Mouse (Mus musculus) limb, embryonic 14.5 days (tissue): ENCODE results near the gene Prlr. TPM values are rescaled to one million over a fixed set of nuclear protein-coding genes. Genes with fewer than 3 reads are reported as not detected.
A peak's percentile ranks its signal among the peaks of the same experiment; 100 is the strongest.

Experiments
- ATAC-seq: fragments of 200-750 bp; cut with Nextera tagmentation; 2 replicates; pipeline ENCODE4 v1.8.0; 2017; ENCODE audit warnings: low read depth, moderate number of reproducible peaks, moderate TSS enrichment; ENCODE audit not compliant: low FRiP score
- DNase-seq: peaks from one replicate; pipeline ENCODE4 v3.0.0-alpha.2; 2015; ENCODE audit warnings: low spot score
- H3K27ac ChIP-seq: fragments of 300-500 bp; sonication (generic); replicated peaks from 2 replicates; pipeline ENCODE4 v1.5.1; 2014; ENCODE audit warnings: low read depth, mild to moderate bottlenecking, low read length, moderate library complexity, mixed read lengths
- H3K27me3 ChIP-seq: fragments of 300-500 bp; sonication (generic); 2 replicates; pipeline ENCODE4 v1.6.1; 2014; ENCODE audit warnings: low read length, mixed read lengths; ENCODE audit not compliant: control insufficient read depth, insufficient read depth
- H3K36me3 ChIP-seq: fragments of 300-500 bp; sonication (generic); 2 replicates; pipeline ENCODE4 v1.6.1; 2014; ENCODE audit warnings: mild to moderate bottlenecking, low read length, moderate library complexity, mixed read lengths; ENCODE audit not compliant: control insufficient read depth, insufficient read depth
- H3K4me1 ChIP-seq: fragments of 300-500 bp; sonication (generic); 2 replicates; pipeline ENCODE4 v1.6.1; 2014; ENCODE audit warnings: antibody characterized with exemption, low read length, mixed read lengths; ENCODE audit not compliant: control insufficient read depth, insufficient read depth
- H3K4me2 ChIP-seq: fragments of 300-500 bp; sonication (generic); replicated peaks from 2 replicates; pipeline ENCODE4 v1.6.1; 2014; ENCODE audit warnings: low read depth, mild to moderate bottlenecking, low read length, moderate library complexity; ENCODE audit not compliant: severe bottlenecking
- H3K4me3 ChIP-seq: fragments of 300-500 bp; sonication (generic); replicated peaks from 2 replicates; pipeline ENCODE4 v1.5.1; 2014; ENCODE audit warnings: low read length
- H3K9ac ChIP-seq: fragments of 300-500 bp; sonication (generic); 2 replicates; pipeline ENCODE4 v1.6.1; 2014; ENCODE audit warnings: mild to moderate bottlenecking, low read depth, low read length, moderate library complexity; ENCODE audit not compliant: severe bottlenecking
- H3K9me3 ChIP-seq: fragments of 300-500 bp; sonication (generic); 2 replicates; pipeline ENCODE4 v1.6.1; 2016; ENCODE audit warnings: low read length; ENCODE audit not compliant: control insufficient read depth
- POLR2A ChIP-seq: fragments of 200-500 bp; IDR thresholded peaks from 2 replicates; pipeline ENCODE4 v1.8.0; 2012; ENCODE audit warnings: inconsistent platforms, mild to moderate bottlenecking, moderate library complexity, borderline replicate concordance; ENCODE audit not compliant: insufficient read depth, insufficient read length; ENCODE audit errors: extremely low read depth
- WGBS: fragments of 180-500 bp; shearing (Covaris S2); extraction: QIAGEN DNeasy Blood & Tissue Kit; methylation state at CpG from one replicate; pipeline ENCODE4 v1.1.7; 2014; 5-methylcytosine and 5-hydroxymethylcytosine counted together
- polyA plus RNA-seq, 2 experiments: library from polyadenylated mRNA; depleted of rRNA in 1 of 2; stranded (reverse) in 1 of 2; unstranded in 1 of 2; fragments of >200 nt; fragmentation: Nextera tagmentation in 1 of 2; extraction: Ambion mirVana in 1 of 2; gene quantifications; 2 replicates each; pipeline versions ENCODE4 v1.2.1 to v1.2.3; 2012 to 2014

Prlr gene
- polyA plus RNA-seq, 2 experiments = 0.31 to 2.0 TPM

DNA sequence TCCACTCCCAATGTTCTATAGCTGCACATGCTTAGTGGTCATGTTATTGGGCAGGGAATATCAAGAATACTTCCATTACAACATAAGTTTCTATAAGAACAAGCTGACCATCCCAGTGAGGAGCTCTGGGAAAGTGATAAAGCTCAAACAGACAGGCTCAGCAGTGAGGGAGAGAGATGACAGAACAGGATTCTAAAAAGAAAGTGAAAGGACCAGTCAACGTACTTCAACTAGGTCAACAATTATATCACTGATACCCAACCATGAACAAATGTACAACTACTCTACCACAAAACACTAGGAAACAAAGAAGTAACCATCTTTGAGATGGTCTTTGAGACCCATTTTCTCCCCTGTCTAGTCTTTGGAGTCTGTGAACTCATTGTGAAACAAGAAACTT is 119.5 kb downstream of the Prlr start:
- Histone ChIP-seq H3K9me3 (no peaks in the 10 kb centered on the region), H3K9ac (no peak overlapping the region), H3K4me1 (no peaks in the 10 kb centered on the region), H3K27me3 (no peaks in the 10 kb centered on the region), H3K4me2 (no peak overlapping the region), H3K4me3 (no peak overlapping the region), H3K27ac (no peak overlapping the region), H3K36me3 (no peaks in the 10 kb centered on the region)
- 88% methylated on average over 1 of the region's 1 CpGs for WGBS
- no peak for DNase-seq
- TF ChIP-seq POLR2A = no peak
- ATAC-seq = no peak

DNA sequence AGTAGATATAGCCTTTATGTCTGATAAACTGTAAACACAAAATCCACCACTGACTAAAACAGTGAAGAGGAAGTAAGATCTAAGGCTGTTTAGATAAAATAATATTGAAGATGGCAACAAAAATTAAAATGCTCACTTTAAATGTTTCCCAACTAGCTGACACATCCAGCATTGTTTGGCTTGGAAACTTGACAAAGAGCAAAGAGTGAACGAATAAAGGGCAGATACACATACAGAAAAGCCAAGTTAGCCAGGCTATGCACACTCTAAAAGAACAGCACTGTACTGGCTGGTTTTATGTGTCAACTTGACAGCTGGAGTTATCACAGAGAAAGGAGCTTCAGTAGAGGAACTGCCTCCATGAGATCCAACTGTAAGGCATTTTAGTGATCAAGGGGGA is 121.0 kb downstream of the Prlr start:
- 79% methylated on average over 1 of the region's 1 CpGs for WGBS
- no peak for DNase-seq
- ATAC-seq = no peak

DNA sequence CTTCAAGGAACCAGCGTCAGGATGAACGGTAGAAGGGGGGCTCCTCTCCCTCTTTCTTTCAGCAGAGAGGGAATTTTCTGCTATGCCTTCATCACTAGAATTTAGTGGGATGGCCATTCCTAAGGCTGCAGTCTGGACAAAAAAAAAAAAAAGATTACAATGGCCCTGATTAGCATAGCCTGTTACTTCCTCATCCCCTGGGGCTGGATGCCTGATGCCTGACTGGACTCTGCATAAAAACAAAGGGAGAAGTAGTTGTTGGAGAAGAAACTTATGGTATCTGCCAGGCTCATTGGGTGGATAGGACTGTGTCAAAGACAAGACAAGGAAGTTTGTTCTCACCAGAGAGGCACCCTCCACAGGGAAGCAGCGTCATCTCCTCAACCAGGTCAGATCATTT is 122.4 kb downstream of the Prlr start:
- ATAC-seq (no peak), DNase-seq (no peak)
- TF ChIP-seq POLR2A = no peak
- H3K27me3 ChIP-seq = no peaks in the 10 kb centered on the region
- no peaks in the 10 kb centered on the region for H3K36me3 ChIP-seq
- no peak overlapping the region for H3K27ac ChIP-seq
- H3K4me2 ChIP-seq = no peak overlapping the region
- H3K4me3 ChIP-seq = no peak overlapping the region
- 81% methylated on average over 3 of the region's 3 CpGs for WGBS
- H3K9ac ChIP-seq = no peak overlapping the region
- H3K9me3 ChIP-seq = no peaks in the 10 kb centered on the region
- no peaks in the 10 kb centered on the region for H3K4me1 ChIP-seq

More for the DNA sequence above, 121.0 kb downstream of the Prlr start:
- H3K27ac ChIP-seq = no peak overlapping the region
- no peaks in the 10 kb centered on the region for H3K9me3 ChIP-seq
- no peak overlapping the region for H3K9ac ChIP-seq
- TF ChIP-seq POLR2A = no peak
- no peaks in the 10 kb centered on the region for H3K27me3 ChIP-seq
- H3K4me2 ChIP-seq = no peak overlapping the region
- no peak overlapping the region for H3K4me3 ChIP-seq
- no peaks in the 10 kb centered on the region for H3K36me3 ChIP-seq
- no peaks in the 10 kb centered on the region for H3K4me1 ChIP-seq

DNA sequence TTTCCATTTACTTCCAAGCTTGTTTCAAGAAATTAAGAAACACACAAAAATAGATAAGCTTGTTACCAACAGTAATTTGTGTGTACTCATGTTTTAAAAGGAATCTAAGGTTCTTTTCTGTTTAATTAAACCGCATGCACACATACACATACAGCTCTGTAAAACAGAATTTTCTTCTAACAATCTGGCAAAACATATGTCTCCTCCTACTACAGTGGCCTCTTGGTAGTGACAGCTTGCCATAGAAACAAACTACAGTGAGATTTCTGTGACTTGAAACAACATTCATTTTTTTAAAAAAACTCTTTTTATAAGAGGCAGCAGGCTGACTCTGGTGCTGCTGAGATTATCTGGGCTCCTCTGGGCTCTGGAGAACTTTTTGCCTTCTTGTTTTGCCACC is 129.4 kb downstream of the Prlr start:
- H3K4me1 ChIP-seq = no peaks in the 10 kb centered on the region
- no peak overlapping the region for H3K9ac ChIP-seq
- WGBS = 95% methylated on average over 1 of the region's 1 CpGs
- H3K4me2 ChIP-seq = no peak overlapping the region
- no peak overlapping the region for H3K27ac ChIP-seq
- DNase-seq (no peak), ATAC-seq (no peak)
- H3K4me3 ChIP-seq = no peak overlapping the region
- no peaks in the 10 kb centered on the region for H3K9me3 ChIP-seq
- no peaks in the 10 kb centered on the region for H3K36me3 ChIP-seq
- no peaks in the 10 kb centered on the region for H3K27me3 ChIP-seq
- no peak for TF ChIP-seq POLR2A

DNA sequence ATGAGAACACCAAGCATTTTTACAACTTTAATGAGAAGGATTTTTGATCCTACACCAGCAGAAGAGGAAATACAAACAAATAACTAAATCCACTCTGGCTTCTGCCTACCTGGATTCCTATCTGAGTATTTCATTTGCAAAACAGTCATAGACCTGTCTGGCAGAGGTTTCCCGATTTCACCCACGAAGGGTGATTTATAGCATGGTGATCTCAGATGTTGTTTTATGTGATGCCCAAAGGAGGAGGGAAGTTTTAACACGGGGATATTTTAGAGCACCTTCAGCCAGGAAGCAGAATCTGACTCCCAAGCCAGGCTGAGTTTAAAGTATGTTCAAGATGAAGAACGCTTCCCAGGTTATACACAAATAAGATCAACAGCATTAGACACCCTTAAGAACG is 134.8 kb downstream of the Prlr start:
- DNase-seq (no peak), ATAC-seq (no peak)
- H3K4me2 ChIP-seq = no peak overlapping the region
- no peak overlapping the region for H3K9ac ChIP-seq
- WGBS = 62% methylated on average over 5 of the region's 5 CpGs
- no peaks in the 10 kb centered on the region for H3K9me3 ChIP-seq
- H3K36me3 ChIP-seq = no peaks in the 10 kb centered on the region
- no peak for TF ChIP-seq POLR2A
- H3K27me3 ChIP-seq = no peaks in the 10 kb centered on the region
- H3K27ac ChIP-seq = no peak overlapping the region
- no peak overlapping the region for H3K4me3 ChIP-seq
- H3K4me1 ChIP-seq = no peaks in the 10 kb centered on the region

DNA sequence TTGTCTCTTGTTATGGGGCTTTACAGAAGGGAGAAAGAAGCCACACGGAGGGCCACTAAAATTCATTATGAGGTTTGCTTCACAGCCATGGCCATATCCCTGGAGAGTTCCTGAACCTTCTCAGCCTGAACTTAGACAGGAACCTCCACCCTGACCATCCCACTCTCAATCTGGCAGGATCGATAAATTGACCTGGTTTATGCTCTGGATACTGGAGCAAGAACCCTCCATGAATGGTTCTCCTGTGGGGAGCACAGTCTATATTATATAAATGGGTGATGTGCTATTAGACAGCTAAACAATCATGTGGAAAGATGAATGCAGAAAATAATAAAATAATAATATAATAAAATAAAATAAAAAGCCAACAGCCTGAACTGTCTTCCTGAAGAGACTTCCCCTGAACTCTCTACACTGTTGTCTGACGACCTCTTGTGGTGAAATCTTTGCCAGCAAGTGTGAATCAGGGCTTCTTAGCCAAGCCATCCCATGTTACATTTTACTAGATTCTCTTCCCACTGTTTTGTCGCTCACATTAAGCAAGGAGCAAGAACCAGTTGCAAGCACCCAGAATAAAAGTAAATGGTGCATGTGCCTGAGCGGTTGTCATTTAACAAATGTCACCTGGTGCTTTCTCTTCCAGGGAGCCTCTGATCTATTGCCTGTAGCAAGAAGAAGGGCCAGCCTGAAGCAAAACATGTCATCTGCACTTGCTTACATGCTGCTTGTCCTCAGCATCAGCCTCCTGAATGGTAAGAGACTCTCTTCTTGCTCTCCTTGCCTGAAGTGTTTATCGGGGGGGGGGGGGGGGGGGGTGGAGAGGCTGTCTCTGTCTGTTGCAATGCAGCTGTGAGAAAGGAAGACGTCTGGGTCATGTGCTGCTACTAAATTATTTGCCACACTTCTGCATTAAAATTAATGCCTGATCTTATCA is 136.8 kb downstream of the Prlr start:
- Histone ChIP-seq H3K9ac (no peak overlapping the region), H3K4me3 (no peak overlapping the region), H3K4me1 (no peaks in the 10 kb centered on the region), H3K27ac (no peak overlapping the region), H3K27me3 (no peaks in the 10 kb centered on the region), H3K4me2 (no peak overlapping the region), H3K9me3 (no peaks in the 10 kb centered on the region), H3K36me3 (no peaks in the 10 kb centered on the region)
- no peak for TF ChIP-seq POLR2A
- DNase-seq (peak; percentile 70), ATAC-seq (no peak; the same call in 1 of the 2 replicates)
- WGBS = 38% methylated on average over 6 of the region's 7 CpGs
